ENCODE assay signal across 21 mouse cellular contexts in the genomic region with DNA sequence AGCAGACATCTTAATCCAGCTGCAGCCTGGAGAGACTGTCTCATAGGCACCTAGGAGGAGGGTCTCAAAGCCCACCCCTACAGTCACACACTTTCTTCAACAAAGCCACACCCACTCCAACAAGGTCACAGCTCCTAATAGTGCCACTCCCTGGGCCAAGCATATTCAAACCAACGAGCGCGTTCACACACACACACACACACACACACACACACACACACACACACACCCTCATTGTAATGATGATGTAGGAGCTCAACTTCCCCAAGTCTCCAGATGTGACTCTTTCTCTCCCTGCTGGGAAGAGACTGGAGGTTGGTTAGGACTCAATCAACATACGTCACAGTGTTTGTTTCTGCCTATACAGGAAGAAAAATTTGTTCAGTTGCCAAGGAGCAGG.
DNase-seq lines count a peak whose midpoint lies in the region; ATAC-seq and TF ChIP-seq lines count a peak whose summit lies in the region.
"Had no signal": no experiment of that assay in that cellular context is flagged by ENCODE, and none has a peak within 500 bp of the region (broad histone marks: within the 10 kb centered on the region; RNA-seq: fewer than 3 reads in every experiment).

No protein-coding gene starts in this region.

- peaks cover 3% of the 10 kb centered on the region; the same call in 1 of the 2 replicates for H3K4me1 ChIP-seq in heart, embryonic 11.5 days (ENCODE audit: control insufficient read depth, insufficient read depth, low read length)
- H3K4me1 ChIP-seq in lung, postnatal 0 days (ENCODE audit: insufficient read depth, low read depth, low read length), result no peaks in the 10 kb centered on the region
- peaks cover 12 to 15% of the 10 kb centered on the region in 2 experiments; a peak in 3 of 4 replicates for H3K4me1 ChIP-seq in ES-E14 (ENCODE audit: control insufficient read depth in 2 of 2, insufficient read depth in 2 of 2, low read length in 2 of 2, poor library complexity in 1 of 2)
- no peaks in the 10 kb centered on the region for H3K4me1 ChIP-seq in stomach, postnatal 0 days (replicated peaks; ENCODE audit: control insufficient read depth, insufficient read depth)
- peaks cover 23% of the 10 kb centered on the region for H3K4me1 ChIP-seq in embryonic facial prominence, embryonic 10.5 days
- H3K4me1 ChIP-seq: embryonic facial prominence, embryonic 13.5 days; hindbrain, embryonic 15.5 days had no signal

- H3K36me3 ChIP-seq in heart, embryonic 11.5 days (ENCODE audit: control insufficient read depth, insufficient read depth, low read length), result no peaks in the 10 kb centered on the region
- no peaks in the 10 kb centered on the region for H3K36me3 ChIP-seq in lung, postnatal 0 days (ENCODE audit: insufficient read depth, low read length)
- H3K36me3 ChIP-seq in ES-E14 (ENCODE audit: control insufficient read depth, insufficient read depth, low read length, poor library complexity, severe bottlenecking), result no peaks in the 10 kb centered on the region
- H3K36me3 ChIP-seq in stomach, postnatal 0 days (ENCODE audit: control insufficient read depth, insufficient read depth, low read length), result no peaks in the 10 kb centered on the region
- H3K36me3 ChIP-seq in embryonic facial prominence, embryonic 10.5 days (replicated peaks), result no peaks in the 10 kb centered on the region
- H3K36me3 ChIP-seq: embryonic facial prominence, embryonic 13.5 days; forebrain, embryonic 15.5 days; hindbrain, embryonic 10.5 days; hindbrain, embryonic 15.5 days had no signal

- no peak for TF ChIP-seq EP300 in lung, postnatal 0 days (IDR thresholded peaks at IDR 0.05)
- no peak for TF ChIP-seq EP300 in stomach, postnatal 0 days (optimal IDR thresholded peaks at IDR 0.05)

- 76% methylated on average over 4 of the region's 4 CpGs for WGBS in heart, embryonic 11.5 days (ENCODE audit: insufficient replicate concordance)
- 57% methylated on average over 4 of the region's 4 CpGs for WGBS in lung, postnatal 0 days
- WGBS in stomach, postnatal 0 days, result 58% methylated on average over 4 of the region's 4 CpGs
- WGBS in embryonic facial prominence, embryonic 10.5 days, result 78% methylated on average over 4 of the region's 4 CpGs

- no peaks in the 10 kb centered on the region for H3K27me3 ChIP-seq in heart, embryonic 11.5 days (ENCODE audit: control insufficient read depth, insufficient read depth, low read length)
- H3K27me3 ChIP-seq in lung, postnatal 0 days (replicated peaks; ENCODE audit: insufficient read depth, low read length), result no peaks in the 10 kb centered on the region
- H3K27me3 ChIP-seq in stomach, postnatal 0 days (ENCODE audit: control insufficient read depth, insufficient read depth, low read length), result no peaks in the 10 kb centered on the region
- H3K27me3 ChIP-seq in embryonic facial prominence, embryonic 10.5 days (replicated peaks; ENCODE audit: low read depth, poor library complexity, severe bottlenecking), result no peaks in the 10 kb centered on the region
- H3K27me3 ChIP-seq: embryonic facial prominence, embryonic 13.5 days; forebrain, embryonic 15.5 days; hindbrain, embryonic 15.5 days; Patski had no signal

- no peak overlapping the region for H3K27ac ChIP-seq in heart, embryonic 11.5 days (ENCODE audit: low read depth, low read length)
- no peak overlapping the region for H3K27ac ChIP-seq in lung, postnatal 0 days (ENCODE audit: low read length)
- no peak overlapping the region; the same call in 1 of the 2 replicates for H3K27ac ChIP-seq in ES-E14 (ENCODE audit: insufficient read depth, low read depth, low read length, poor library complexity, severe bottlenecking)
- H3K27ac ChIP-seq in stomach, postnatal 0 days (replicated peaks), result no peak overlapping the region
- H3K27ac ChIP-seq in embryonic facial prominence, embryonic 10.5 days (replicated peaks), result no peak overlapping the region
- H3K27ac ChIP-seq: embryonic facial prominence, embryonic 13.5 days; forebrain, embryonic 15.5 days; hindbrain, embryonic 10.5 days; hindbrain, embryonic 15.5 days had no signal

- H3K4me2 ChIP-seq in heart, embryonic 11.5 days, result no peak overlapping the region
- no peak overlapping the region for H3K4me2 ChIP-seq in lung, postnatal 0 days (replicated peaks; ENCODE audit: low read depth, low read length)
- no peak overlapping the region for H3K4me2 ChIP-seq in stomach, postnatal 0 days (replicated peaks; ENCODE audit: low read depth)
- H3K4me2 ChIP-seq: embryonic facial prominence, embryonic 13.5 days; forebrain, embryonic 15.5 days; hindbrain, embryonic 15.5 days had no signal

- no peaks in the 10 kb centered on the region for H3K9me3 ChIP-seq in heart, embryonic 11.5 days (replicated peaks; ENCODE audit: control insufficient read depth, low read length)
- no peaks in the 10 kb centered on the region for H3K9me3 ChIP-seq in lung, postnatal 0 days (ENCODE audit: low read length)
- no peaks in the 10 kb centered on the region for H3K9me3 ChIP-seq in ES-E14 (ENCODE audit: control insufficient read depth, insufficient read depth, low read depth, low read length)
- H3K9me3 ChIP-seq in stomach, postnatal 0 days (ENCODE audit: control insufficient read depth, low read length), result no peaks in the 10 kb centered on the region
- no peaks in the 10 kb centered on the region for H3K9me3 ChIP-seq in embryonic facial prominence, embryonic 10.5 days
- H3K9me3 ChIP-seq: embryonic facial prominence, embryonic 13.5 days; forebrain, embryonic 15.5 days; hindbrain, embryonic 10.5 days; hindbrain, embryonic 15.5 days had no signal

- no peak for TF ChIP-seq CTCF in lung, postnatal 0 days (IDR thresholded peaks at IDR 0.05)
- no peak for TF ChIP-seq CTCF in stomach, postnatal 0 days (IDR thresholded peaks at IDR 0.05; ENCODE audit: low read depth)

- in situ Hi-C loops in ES-E14 (cut with MboI; ENCODE audit: low sequenced_read_pairs in 2 of 2, unreplicated experiment in 2 of 2), result no loop called here

- H3K4me3 ChIP-seq in heart, embryonic 11.5 days (ENCODE audit: low read depth, low read length), result no peak overlapping the region
- H3K4me3 ChIP-seq in lung, postnatal 0 days (ENCODE audit: low read depth, low read length), result no peak overlapping the region
- H3K4me3 ChIP-seq in ES-E14 (ENCODE audit: insufficient read depth in 1 of 2, low read depth in 1 of 2, low read length in 2 of 2, poor library complexity in 1 of 2, severe bottlenecking in 1 of 2), result peak overlapping the region in 1 of 2 experiments; percentile 21; a peak in 1 of 4 replicates
- no peak overlapping the region for H3K4me3 ChIP-seq in stomach, postnatal 0 days (ENCODE audit: low read depth, low read length)
- H3K4me3 ChIP-seq in embryonic facial prominence, embryonic 10.5 days, result no peak overlapping the region
- H3K4me3 ChIP-seq: embryonic facial prominence, embryonic 13.5 days; forebrain, embryonic 15.5 days; hindbrain, embryonic 10.5 days; hindbrain, embryonic 15.5 days had no signal

- ATAC-seq in heart, embryonic 11.5 days (replicated peaks; ENCODE audit: insufficient number of reproducible peaks, low FRiP score, low TSS enrichment), result no peak
- ATAC-seq in lung, postnatal 0 days, result no peak
- ATAC-seq in stomach, postnatal 0 days (ENCODE audit: low FRiP score, low TSS enrichment), result peak; percentile 56; the same call in 1 of the 2 replicates
- ATAC-seq: forebrain, embryonic 15.5 days; inflammation-experienced regulatory T-cells, adult 6 months; intestine, postnatal 0 days; Patski had no signal

- DNase-seq in heart, adult 11 months, result peak; percentile 19
- peak; percentile 29 for DNase-seq in lung, postnatal 0 days (ENCODE audit: low spot score)
- DNase-seq in lung, postnatal 14 days, result no peak
- DNase-seq in ES-E14 (ENCODE audit: low read depth, low spot score), result peak; percentile 62
- no peak for DNase-seq in stomach, postnatal 0 days (ENCODE audit: low spot score)
- no peak for DNase-seq in embryonic facial prominence, embryonic 10.5 days (ENCODE audit: low spot score)
- DNase-seq: adrenal gland, adult 8-10 months; adrenal gland, postnatal 36 days; cerebellum, adult 11-12 months; cerebellum, adult 9-10 months; cerebellum, postnatal 25 days; gastrocnemius, postnatal 14 days; kidney, adult 8-10 months had no signal

- H3K9ac ChIP-seq in heart, embryonic 11.5 days (ENCODE audit: low read depth, low read length), result no peak overlapping the region
- H3K9ac ChIP-seq in lung, postnatal 0 days (replicated peaks; ENCODE audit: low read depth), result no peak overlapping the region
- no peak overlapping the region for H3K9ac ChIP-seq in ES-E14 (ENCODE audit: insufficient read depth, low read depth, low read length, poor library complexity, severe bottlenecking)
- H3K9ac ChIP-seq in stomach, postnatal 0 days (ENCODE audit: low read length), result no peak overlapping the region
- H3K9ac ChIP-seq: embryonic facial prominence, embryonic 13.5 days; forebrain, embryonic 15.5 days; hindbrain, embryonic 15.5 days had no signal

TF ChIP-seq in ES-E14, 5 proteins besides CTCF, POLR2A, EP300 and RAD21:
- TF ChIP-seq HCFC1 (IDR thresholded peaks at IDR 0.05; ENCODE audit: borderline replicate concordance, insufficient read depth, low read length) (no peak), MAFK (IDR thresholded peaks at IDR 0.05; ENCODE audit: insufficient read depth, low read depth, low read length) (no peak), CHD2 (IDR thresholded peaks at IDR 0.05; ENCODE audit: low read depth, low read length) (0 out of 2 replicates have a peak, but pooled peaks have one; percentile 43), ZNF384 (IDR thresholded peaks at IDR 0.05; ENCODE audit: low read depth, low read length) (no peak), ZC3H11A (IDR thresholded peaks at IDR 0.05; ENCODE audit: borderline replicate concordance, low read depth, low read length) (no peak)

Comparison
In these comparisons a context has a peak if more than half of its experiments do, and no peak if none do; other contexts are left out.
1. DNase-seq: peak in heart, adult 11 months (single experiment), lung, postnatal 0 days (single experiment) and ES-E14 (single experiment); none in lung, postnatal 14 days (single experiment), stomach, postnatal 0 days (single experiment) and embryonic facial prominence, embryonic 10.5 days (single experiment).